Mouse (Mus musculus) right cerebral cortex, postnatal 36 days (tissue): Measurements from ENCODE around the gene Shc1.
"Not testable (repeated sequence)": the region's sequence is repeated elsewhere in the genome, so short reads cannot be mapped to it uniquely, and the experiment has no call there.

Source experiments
- DNase-seq, 2 experiments: peaks; one replicate each; pipeline ENCODE4 v3.0.0; 2022; ENCODE audit warnings: low spot score in 2 of 2, mixed read lengths in 1 of 2

Shc1 gene

GRCm38 (mm10) chr3:89418861-89419250 lies 613 bp downstream of the Shc1 start:
- no peak for DNase-seq

- DNase-seq = no peak
Observed at GRCm38 (mm10) chr3:89419571-89419970, 1.3 kb downstream of the Shc1 start.

GRCm38 (mm10) chr3:89419981-89420380 lies 1.7 kb downstream of the Shc1 start:
- no peak for DNase-seq

GRCm38 (mm10) chr3:89420421-89420820 lies 2.2 kb downstream of the Shc1 start:
- DNase-seq = no peak

- peak; percentile 52 to 64 for DNase-seq
Observed at GRCm38 (mm10) chr3:89421002-89421774, 2.9 kb downstream of the Shc1 start.

GRCm38 (mm10) chr3:89421810-89422473 lies 3.7 kb downstream of the Shc1 start:
- DNase-seq = no peak

GRCm38 (mm10) chr3:89422556-89423205 lies 4.4 kb downstream of the Shc1 start:
- DNase-seq = no peak

- DNase-seq = no peak
Observed at GRCm38 (mm10) chr3:89424416-89425140, 6.3 kb downstream of the Shc1 start.

- no peak for DNase-seq
Observed at GRCm38 (mm10) chr3:89425141-89425525, 6.9 kb downstream of the Shc1 start.

- no peak for DNase-seq
Observed at GRCm38 (mm10) chr3:89425876-89426275, 7.6 kb downstream of the Shc1 start.

GRCm38 (mm10) chr3:89429021-89429420 lies 10.8 kb downstream of the Shc1 start:
- DNase-seq = not testable (repeated sequence)

GRCm38 (mm10) chr3:89430171-89431159 lies 12.2 kb downstream of the Shc1 start, which contains the start of gene Pygo2:
Gene Pygo2 (plus strand): TSS chr3:89430214.
- DNase-seq = peak; percentile 96 to 97

GRCm38 (mm10) chr3:89432606-89433005 lies 14.4 kb downstream of the Shc1 start:
- no peak for DNase-seq

GRCm38 (mm10) chr3:89434532-89434931 lies 16.3 kb downstream of the Shc1 start:
- DNase-seq = no peak

- DNase-seq = no peak
Observed at GRCm38 (mm10) chr3:89435041-89435440, 16.8 kb downstream of the Shc1 start.

GRCm38 (mm10) chr3:89436176-89437113 lies 18.2 kb downstream of the Shc1 start, which contains the start of gene Pbxip1:
Gene Pbxip1 (plus strand): TSS chr3:89436706.
- DNase-seq = no peak

- DNase-seq = no peak
Observed at GRCm38 (mm10) chr3:89437269-89437668, 19.0 kb downstream of the Shc1 start.

- no peak for DNase-seq
Observed at GRCm38 (mm10) chr3:89440691-89441090, 22.4 kb downstream of the Shc1 start.

GRCm38 (mm10) chr3:89448720-89449537 lies 30.7 kb downstream of the Shc1 start:
- DNase-seq = no peak
